Mouse (Mus musculus) liver, postnatal 0 days (tissue): ENCODE measurements around the gene Tm6sf1.

ENCODE experiments used
- CTCF ChIP-seq: sonication (generic); IDR thresholded peaks from 2 replicates; pipeline ENCODE4 v1.5.1; 2016; ENCODE audit warnings: antibody characterized with exemption, low read depth
- EP300 ChIP-seq: IDR thresholded peaks from 2 replicates; pipeline ENCODE4 v1.6.1; 2016; ENCODE audit warnings: antibody characterized with exemption, low read depth, mild to moderate bottlenecking

DNA sequence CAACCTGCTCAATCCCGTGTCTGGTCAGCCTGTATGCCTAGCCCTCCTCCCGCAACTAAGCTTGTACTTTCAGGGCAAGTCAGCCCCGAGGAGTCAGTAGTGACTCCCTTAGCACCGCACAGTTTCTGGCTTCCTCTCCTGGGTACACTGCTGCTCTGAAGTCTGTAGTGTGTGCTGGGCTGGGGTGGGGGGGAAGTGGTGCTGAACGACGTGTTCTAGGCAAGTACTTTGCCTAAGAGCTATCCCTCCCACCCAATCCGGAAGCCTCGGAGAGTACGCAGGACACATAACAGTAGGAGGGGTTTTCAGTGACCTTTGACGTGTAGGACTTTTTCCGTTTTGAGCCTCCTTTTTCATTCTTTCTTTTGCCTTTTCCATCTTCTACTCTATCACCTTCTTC is 40.6 kb downstream of the Tm6sf1 start:
- TF ChIP-seq CTCF (no peak), EP300 (no peak)
